Mouse (Mus musculus) kidney, adult 2 months (tissue): ENCODE results near the gene Tmem52b. TPM values are rescaled to one million over a fixed set of nuclear protein-coding genes. Genes with fewer than 3 reads are reported as not detected.

Experiments
- DNase-seq: peaks from one replicate; pipeline ENCODE4 v3.0.0; 2021
- H3K27ac ChIP-seq: fragments of 200-500 bp; 2 replicates; pipeline ENCODE4 v1.5.1; 2012; ENCODE audit warnings: low read depth, low read length, control low read depth, inconsistent platforms; ENCODE audit not compliant: insufficient read depth
- H3K27me3 ChIP-seq: fragments of 200-500 bp; replicated peaks from 2 replicates; pipeline ENCODE4 v1.6.1; 2012; ENCODE audit warnings: mild to moderate bottlenecking, moderate library complexity, low read length, inconsistent platforms; ENCODE audit not compliant: control insufficient read depth, insufficient read depth
- H3K36me3 ChIP-seq: fragments of 200-500 bp; 2 replicates; pipeline ENCODE4 v1.6.1; 2012; ENCODE audit warnings: mild to moderate bottlenecking, moderate library complexity, low read length, inconsistent platforms; ENCODE audit not compliant: control insufficient read depth, insufficient read depth
- H3K4me1 ChIP-seq: fragments of 200-500 bp; 2 replicates; pipeline ENCODE4 v1.6.1; 2011; ENCODE audit warnings: low read length; ENCODE audit not compliant: control insufficient read depth, insufficient read depth
- H3K4me3 ChIP-seq: fragments of 200-500 bp; 2 replicates; pipeline ENCODE4 v1.5.1; 2011; ENCODE audit warnings: mild to moderate bottlenecking, low read depth, low read length, control low read depth; ENCODE audit not compliant: insufficient read depth
- CTCF ChIP-seq: fragments of 200-500 bp; conservative IDR thresholded peaks from 2 replicates; pipeline ENCODE4 v1.5.1; 2011; ENCODE audit warnings: low read depth, mild to moderate bottlenecking, control low read depth, low read length, moderate library complexity, mixed read lengths; ENCODE audit not compliant: insufficient read depth, insufficient read length
- POLR2A ChIP-seq: fragments of 200-500 bp; IDR thresholded peaks from one replicate; pipeline ENCODE4 v1.6.1; 2011; ENCODE audit warnings: low read depth, low read length, control low read depth
- WGBS: fragments of 180-500 bp; shearing (Covaris S2); methylation state at CpG from one replicate; pipeline ENCODE4 v1.1.7; 2018; 5-methylcytosine and 5-hydroxymethylcytosine counted together
- polyA plus RNA-seq: library from polyadenylated mRNA; depleted of rRNA; stranded (reverse); fragments of >200 nt; gene quantifications from 2 replicates; pipeline ENCODE4 v1.2.3, GENCODE M21; 2012; rRNA removed

The Tmem52b gene
- polyA plus RNA-seq, 1 experiment: 124 TPM

- Histone ChIP-seq H3K27ac (no peak overlapping the region), H3K36me3 (no peaks in the 10 kb centered on the region), H3K4me3 (no peak overlapping the region), H3K27me3 (no peaks in the 10 kb centered on the region), H3K4me1 (no peaks in the 10 kb centered on the region)
- WGBS: 53% methylated on average over 4 of the region's 4 CpGs
- TF ChIP-seq POLR2A: no peak
- no peak for TF ChIP-seq CTCF
- DNase-seq: no peak
Measured at GRCm38 (mm10) chr6:129559641-129560027, 47.3 kb downstream of the Tmem52b start.

DNA sequence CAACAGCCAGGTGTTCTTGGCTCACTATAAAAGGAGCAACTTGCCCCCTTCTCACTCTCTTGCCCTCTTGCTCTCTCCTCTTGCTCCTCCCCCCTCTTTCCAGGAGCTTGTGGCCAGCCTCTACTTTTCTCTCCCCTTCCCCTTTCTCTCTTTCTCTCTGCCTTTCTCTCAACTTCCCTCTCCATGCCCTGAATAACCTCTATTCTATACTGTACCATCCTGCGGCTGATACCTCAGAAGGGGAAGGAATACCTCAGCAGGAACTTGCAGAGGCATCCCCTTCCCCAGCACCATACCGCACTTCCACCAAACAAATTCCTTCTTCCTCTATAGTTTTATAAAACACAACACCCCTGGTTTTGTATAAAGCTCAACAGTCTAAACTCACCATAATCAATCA lies 52.9 kb downstream of the Tmem52b start:
- no peak for DNase-seq
- H3K4me1 ChIP-seq: no peaks in the 10 kb centered on the region
- 76% methylated on average over 2 of the region's 2 CpGs for WGBS
- no peak overlapping the region for H3K27ac ChIP-seq
- no peak overlapping the region for H3K4me3 ChIP-seq
- no peaks in the 10 kb centered on the region for H3K36me3 ChIP-seq
- TF ChIP-seq POLR2A: no peak
- no peak for TF ChIP-seq CTCF
- H3K27me3 ChIP-seq: no peaks in the 10 kb centered on the region

Other genes with a start within 250 kb of the Tmem52b start
- 0.11 and 0.78 TPM in 2 replicates for gene Cd69, start 237.1 kb upstream of the Tmem52b start, polyA plus RNA-seq
- 0.09 and 0.12 TPM in 2 replicates for gene 4922502D21Rik, start 180.8 kb upstream of the Tmem52b start, polyA plus RNA-seq
- 0.34 and 0.63 TPM in 2 replicates for gene Clec12a, start 169.9 kb upstream of the Tmem52b start, polyA plus RNA-seq
- 0.06 and 0.12 TPM in 2 replicates for gene Clec12b, start 126.7 kb upstream of the Tmem52b start, polyA plus RNA-seq
- gene Clec1b, start 115.3 kb upstream of the Tmem52b start, polyA plus RNA-seq: 0.24 and 0.41 TPM in 2 replicates
- 0.42 and 0.86 TPM in 2 replicates for gene Clec9a, start 103.7 kb upstream of the Tmem52b start, polyA plus RNA-seq
- gene Clec1a, start 60.6 kb upstream of the Tmem52b start, polyA plus RNA-seq: 2.6 and 2.8 TPM in 2 replicates
- gene Olr1, start 5.4 kb upstream of the Tmem52b start, polyA plus RNA-seq: 0.03 and 0.17 TPM in 2 replicates
- gene Gabarapl1, start 20.6 kb downstream of the Tmem52b start, polyA plus RNA-seq: 648 and 804 TPM in 2 replicates
- gene Klre1, start 65.3 kb downstream of the Tmem52b start, polyA plus RNA-seq: 0.30 TPM in 1 of 2 replicates, not detected in the other
- 0.72 TPM in 1 of 2 replicates, not detected in the other for gene Klrd1, start 79.2 kb downstream of the Tmem52b start, polyA plus RNA-seq
- 0.18 and 0.41 TPM in 2 replicates for gene Klrk1, start 111.3 kb downstream of the Tmem52b start, polyA plus RNA-seq
- gene Klrc3, start 130.8 kb downstream of the Tmem52b start, polyA plus RNA-seq: 0.17 TPM in 1 of 2 replicates, not detected in the other
- gene Klrc2, start 148.1 kb downstream of the Tmem52b start, polyA plus RNA-seq: 0.06 and 0.26 TPM in 2 replicates
- gene Klrc1, start 166.4 kb downstream of the Tmem52b start, polyA plus RNA-seq: 0.34 TPM in 1 of 2 replicates, not detected in the other
- gene Klri1, start 204.6 kb downstream of the Tmem52b start, polyA plus RNA-seq: not detected in 2 replicates
- 0.01 and 0.06 TPM in 2 replicates for gene Klri2, start 227.9 kb downstream of the Tmem52b start, polyA plus RNA-seq